7 mouse cellular contexts compared by ENCODE assay signal in the genomic region with DNA sequence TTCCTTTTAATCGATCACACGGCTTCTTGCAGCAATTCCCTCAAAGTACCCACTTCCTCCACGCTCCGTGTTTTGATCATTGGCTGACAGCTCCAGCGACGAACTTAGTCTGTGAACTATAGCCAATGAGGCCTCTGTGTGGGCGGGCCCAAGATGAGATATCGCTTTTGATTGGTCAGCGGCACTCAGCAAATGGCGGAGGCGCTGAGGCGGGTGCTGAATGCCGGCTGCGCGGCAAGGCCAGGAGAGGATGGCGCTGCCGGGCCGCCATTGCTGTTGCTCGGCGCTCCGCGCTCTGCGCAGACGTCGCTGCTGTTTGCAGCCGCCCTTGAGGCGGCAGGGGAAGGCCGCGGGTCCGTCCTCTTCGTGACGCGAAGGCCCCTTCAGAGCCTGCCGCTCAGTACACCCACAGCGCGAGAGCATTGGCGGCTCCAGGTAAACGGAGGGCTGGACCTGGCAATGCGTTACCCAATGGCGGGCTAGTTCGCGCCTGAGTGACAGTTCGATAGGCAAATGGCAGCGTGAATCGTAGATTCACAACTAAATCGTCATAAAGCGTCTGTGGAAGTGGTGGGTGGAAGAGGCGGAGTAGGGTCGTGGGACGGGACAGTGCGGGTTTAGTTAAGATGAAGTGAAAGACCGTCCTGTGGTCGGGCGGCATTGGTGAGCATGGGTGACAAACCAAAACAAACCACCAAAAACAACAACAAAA. TPM values are rescaled to one million over a fixed set of nuclear protein-coding genes. Genes with fewer than 3 reads are reported as not detected.
DNase-seq lines count a peak whose midpoint lies in the region; ATAC-seq lines count a peak whose summit lies in the region.

A gene (plus strand): TSS at position 186 of the 712 bp plus-strand sequence.

- H3K4me3 ChIP-seq in embryonic facial prominence, embryonic 12.5 days = peak within 1 kb of the TSS; percentile 56
- peak within 1 kb of the TSS; percentile 73 for H3K4me3 ChIP-seq in limb, embryonic 11.5 days (ENCODE audit: low read depth, low read length)
- H3K4me3 ChIP-seq in midbrain, embryonic 14.5 days (replicated peaks; ENCODE audit: low read depth, low read length) = peak within 1 kb of the TSS; percentile 64

- peak within 1 kb of the TSS; percentile 65 for H3K9ac ChIP-seq in embryonic facial prominence, embryonic 12.5 days
- peak within 1 kb of the TSS; percentile 76 for H3K9ac ChIP-seq in limb, embryonic 11.5 days (ENCODE audit: low read length)
- peak within 1 kb of the TSS; percentile 68 for H3K9ac ChIP-seq in midbrain, embryonic 14.5 days (replicated peaks; ENCODE audit: low read length)

- ATAC-seq in embryonic facial prominence, embryonic 12.5 days (ENCODE audit: insufficient number of reproducible peaks, insufficient read depth, low FRiP score, low TSS enrichment) = peak; percentile 99
- peak; percentile 96 for ATAC-seq in limb, embryonic 11.5 days (ENCODE audit: insufficient number of reproducible peaks, low FRiP score, low TSS enrichment, low read depth)
- ATAC-seq in midbrain, embryonic 14.5 days (ENCODE audit: low FRiP score, low TSS enrichment) = peak; percentile 97

- H3K9me3 ChIP-seq in embryonic facial prominence, embryonic 12.5 days = no peaks in the 10 kb centered on the region
- no peaks in the 10 kb centered on the region for H3K9me3 ChIP-seq in limb, embryonic 11.5 days (ENCODE audit: control insufficient read depth, low read length)
- no peaks in the 10 kb centered on the region for H3K9me3 ChIP-seq in midbrain, embryonic 14.5 days (ENCODE audit: control insufficient read depth, low read length)

- H3K27ac ChIP-seq in embryonic facial prominence, embryonic 12.5 days = peak within 1 kb of the TSS; percentile 77
- peak within 1 kb of the TSS; percentile 70; the same call in 1 of the 2 replicates for H3K27ac ChIP-seq in limb, embryonic 11.5 days (replicated peaks; ENCODE audit: low read depth, low read length)
- peak within 1 kb of the TSS; percentile 94 for H3K27ac ChIP-seq in midbrain, embryonic 14.5 days (replicated peaks; ENCODE audit: low read depth, low read length)

- under 1% methylated on average over 54 of the region's 54 CpGs for WGBS in embryonic facial prominence, embryonic 12.5 days
- WGBS in limb, embryonic 11.5 days = under 1% methylated on average over 54 of the region's 54 CpGs
- under 1% methylated on average over 54 of the region's 54 CpGs for WGBS in midbrain, embryonic 14.5 days

- no peaks in the 10 kb centered on the region for H3K36me3 ChIP-seq in embryonic facial prominence, embryonic 12.5 days
- H3K36me3 ChIP-seq in limb, embryonic 11.5 days (ENCODE audit: control insufficient read depth, insufficient read depth, low read length) = peaks cover 6% of the 10 kb centered on the region; the same call in 1 of the 2 replicates
- no peaks in the 10 kb centered on the region for H3K36me3 ChIP-seq in midbrain, embryonic 14.5 days (ENCODE audit: control insufficient read depth, insufficient read depth, low read length)

- H3K27me3 ChIP-seq in embryonic facial prominence, embryonic 12.5 days = peaks cover 22% of the 10 kb centered on the region
- H3K27me3 ChIP-seq in limb, embryonic 11.5 days (ENCODE audit: control insufficient read depth, insufficient read depth, low read length) = peaks cover 9% of the 10 kb centered on the region
- peaks cover 15% of the 10 kb centered on the region for H3K27me3 ChIP-seq in midbrain, embryonic 14.5 days (ENCODE audit: control insufficient read depth, insufficient read depth, low read length)

- peaks cover 5% of the 10 kb centered on the region for H3K4me1 ChIP-seq in embryonic facial prominence, embryonic 12.5 days
- 0 out of 2 replicates have a peak, but pooled peaks cover 4% of the 10 kb centered on the region for H3K4me1 ChIP-seq in limb, embryonic 11.5 days (ENCODE audit: control insufficient read depth, insufficient read depth, low read length)
- H3K4me1 ChIP-seq in midbrain, embryonic 14.5 days (ENCODE audit: control insufficient read depth, insufficient read depth, low read length) = peaks cover 17% of the 10 kb centered on the region; the same call in 1 of the 2 replicates

- H3K4me2 ChIP-seq in embryonic facial prominence, embryonic 12.5 days (replicated peaks) = peak within 1 kb of the TSS; percentile 64
- peak within 1 kb of the TSS; percentile 61 for H3K4me2 ChIP-seq in limb, embryonic 11.5 days (ENCODE audit: low read depth, severe bottlenecking)
- H3K4me2 ChIP-seq in midbrain, embryonic 14.5 days (ENCODE audit: low read length) = peak within 1 kb of the TSS; percentile 68

- DNase-seq in adrenal gland, postnatal 25 days = peak; percentile 95
- DNase-seq in heart, adult 11 months = peak; percentile 100
- peak; percentile 100 for DNase-seq in kidney, adult 18-20 months
- peak; percentile 97 for DNase-seq in limb, embryonic 11.5 days (ENCODE audit: low spot score)
- peak; percentile 98 for DNase-seq in midbrain, embryonic 14.5 days
- peak; percentile 96 to 97 for DNase-seq in spleen, adult 18-20 months

RNA-seq across cellular contexts. Expression of the gene that starts here (rescaled TPM):
- total RNA-seq in adrenal gland, postnatal 25 days (2021) = 14.0 and 19.4 TPM in 2 replicates
- polyA plus RNA-seq in embryonic facial prominence, embryonic 12.5 days (2016; fragmentation: Nextera tagmentation; extraction: Ambion mirVana) = 5.6 and 7.0 TPM in 2 replicates
- 17.4 and 20.0 TPM in 2 replicates for polyA plus RNA-seq in limb, embryonic 11.5 days (2014; fragmentation: Nextera tagmentation; extraction: Ambion mirVana)
- 21.5 and 22.8 TPM in 2 replicates for polyA plus RNA-seq in midbrain, embryonic 14.5 days (2014; fragmentation: Nextera tagmentation; extraction: Ambion mirVana)

Comparison
In these comparisons a context has a peak if more than half of its experiments do, and no peak if none do; other contexts are left out.
1. Peak in every context shown above with its lines: DNase-seq, ATAC-seq, H3K4me3 ChIP-seq and H3K27ac ChIP-seq.